Mouse (Mus musculus): ENCODE measurements around the gene Gemin8. TPM values are rescaled to one million over a fixed set of nuclear protein-coding genes. Genes with fewer than 3 reads are reported as not detected.

Gemin8 gene
- total RNA-seq, 2 experiments from 2014 or later = 14.2 to 14.7 TPM

DNA sequence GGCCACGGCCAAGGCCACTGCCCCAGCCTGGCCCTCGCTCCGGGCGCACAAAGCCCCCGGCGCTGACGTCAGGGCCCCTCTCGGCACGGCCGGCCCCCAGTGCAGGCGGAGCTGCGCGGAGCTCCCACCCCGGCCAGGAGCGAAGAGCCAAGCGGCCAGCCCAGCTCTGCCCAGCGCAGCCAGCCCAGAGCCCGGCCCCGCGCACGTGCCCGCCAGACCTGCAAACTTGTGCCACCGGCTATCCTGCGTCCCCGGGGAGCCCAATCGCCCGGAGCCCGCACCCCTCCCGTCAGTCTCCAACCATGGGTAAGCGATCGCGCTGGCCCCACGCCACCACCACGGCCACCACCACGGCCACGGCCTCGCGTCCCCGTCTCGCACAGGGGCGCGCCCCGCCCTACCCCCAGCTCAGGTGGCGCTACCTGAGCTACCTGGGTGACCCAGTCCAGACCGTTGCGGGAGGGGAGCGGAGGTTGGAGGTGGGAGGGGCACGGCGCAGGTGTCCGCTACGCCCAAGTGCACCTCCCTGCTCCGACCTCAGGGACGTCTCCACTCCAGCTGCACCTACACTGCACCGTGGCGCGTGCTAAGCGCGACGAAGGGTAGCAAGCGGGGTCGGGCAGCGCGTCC is 68.7 kb downstream of the Gemin8 start, which contains the start of gene Gpm6b:
Gpm6b (plus strand) TSS at position 81 of the 630 bp plus-strand sequence.
- peak; percentile 36 to 55 for DNase-seq (ENCODE audit: low spot score in 2 of 2)
- TF ChIP-seq CTCF (conservative IDR thresholded peaks at IDR 0.05) = no peak
- H3K27ac ChIP-seq = peak within 1 kb of the TSS; percentile 93
- peak within 1 kb of the TSS; percentile 69 for H3K4me3 ChIP-seq

DNA sequence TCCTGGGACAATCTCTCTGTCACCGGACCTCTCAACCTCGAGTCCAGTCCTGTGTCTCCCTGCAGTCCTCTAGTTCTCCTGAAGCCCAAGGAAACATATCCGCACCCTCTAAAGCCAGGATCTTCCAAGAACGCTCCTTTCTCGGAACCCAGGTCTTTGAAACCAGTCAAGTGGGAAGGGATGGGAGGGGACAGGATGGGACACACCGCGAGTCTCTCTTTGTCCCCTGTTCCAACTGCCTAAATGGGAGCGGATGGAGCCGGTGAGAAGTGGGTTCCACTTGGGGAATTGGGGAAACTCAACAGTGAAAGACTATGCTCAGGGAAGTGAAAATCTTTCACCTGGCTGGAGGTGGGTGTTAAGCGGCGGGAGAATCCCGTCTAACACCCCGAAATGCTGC is 69.3 kb downstream of the Gemin8 start:
- no peak for TF ChIP-seq CTCF (conservative IDR thresholded peaks at IDR 0.05)
- Histone ChIP-seq H3K4me3 (peak overlapping the region; percentile 69), H3K27ac (peak overlapping the region; percentile 93)
- no peak for DNase-seq (ENCODE audit: low spot score in 2 of 2)

Other genes starting within 250 kb of the Gemin8 start
- gene Gpm6b, start 68.5 kb downstream of the Gemin8 start, total RNA-seq (2021) = 100 to 1,000 TPM; 664 to 679 TPM